Mouse (Mus musculus) limb, embryonic 13.5 days (tissue): ENCODE measurements at regions not wholly inside any gene's neighbourhood (a gene's known extent, or its start where the extent isn't known, plus 50 kb on each side); places are given as distances from the start of the nearest gene placed in this dataset.

ENCODE experiments used
- ATAC-seq: fragments of 200-750 bp; cut with Nextera tagmentation; 2 replicates; pipeline ENCODE4 v1.8.0; 2017; ENCODE audit warnings: low read depth, moderate number of reproducible peaks, moderate TSS enrichment; ENCODE audit not compliant: low FRiP score
- H3K27ac ChIP-seq: fragments of 300-500 bp; sonication (generic); 2 replicates; pipeline ENCODE4 v1.5.1; 2015; ENCODE audit warnings: inconsistent platforms, mild to moderate bottlenecking, moderate library complexity
- H3K27me3 ChIP-seq: fragments of 300-500 bp; sonication (generic); 2 replicates; pipeline ENCODE4 v1.6.1; 2015; ENCODE audit warnings: mild to moderate bottlenecking, inconsistent platforms
- H3K36me3 ChIP-seq: fragments of 300-500 bp; sonication (generic); 2 replicates; pipeline ENCODE4 v1.6.1; 2015; ENCODE audit warnings: inconsistent platforms, mild to moderate bottlenecking, moderate library complexity
- H3K4me1 ChIP-seq: fragments of 300-500 bp; sonication (generic); 2 replicates; pipeline ENCODE4 v1.6.1; 2015; ENCODE audit warnings: inconsistent platforms
- H3K4me2 ChIP-seq: fragments of 300-500 bp; sonication (generic); replicated peaks from 2 replicates; pipeline ENCODE4 v1.6.1; 2015; ENCODE audit warnings: inconsistent platforms, mild to moderate bottlenecking, moderate library complexity
- H3K4me3 ChIP-seq: fragments of 300-500 bp; sonication (generic); 2 replicates; pipeline ENCODE4 v1.5.1; 2015; ENCODE audit warnings: moderate library complexity, mild to moderate bottlenecking, inconsistent platforms
- H3K9ac ChIP-seq: fragments of 300-500 bp; sonication (generic); 2 replicates; pipeline ENCODE4 v1.6.1; 2015; ENCODE audit warnings: mild to moderate bottlenecking, inconsistent platforms
- H3K9me3 ChIP-seq: fragments of 300-500 bp; sonication (generic); 2 replicates; pipeline ENCODE4 v1.6.1; 2016; ENCODE audit warnings: inconsistent platforms
- WGBS: fragments of 180-500 bp; shearing (Covaris S2); methylation state at CpG from one replicate; pipeline ENCODE4 v1.1.7; 2015; 5-methylcytosine and 5-hydroxymethylcytosine counted together

GRCm38 (mm10) chr5:53363898-53364297, 97.0 kb downstream of the Smim20 start:
- Histone ChIP-seq H3K4me3 (no peak overlapping the region), H3K36me3 (no peaks in the 10 kb centered on the region), H3K27me3 (0 out of 2 replicates have a peak, but pooled peaks cover 4% of the 10 kb centered on the region), H3K9ac (no peak overlapping the region), H3K4me2 (no peak overlapping the region), H3K4me1 (peaks cover 19% of the 10 kb centered on the region), H3K9me3 (peaks cover 5% of the 10 kb centered on the region; the same call in 1 of the 2 replicates), H3K27ac (no peak overlapping the region)
- WGBS: 77% methylated on average over 8 of the region's 8 CpGs
- no peak for ATAC-seq

DNA sequence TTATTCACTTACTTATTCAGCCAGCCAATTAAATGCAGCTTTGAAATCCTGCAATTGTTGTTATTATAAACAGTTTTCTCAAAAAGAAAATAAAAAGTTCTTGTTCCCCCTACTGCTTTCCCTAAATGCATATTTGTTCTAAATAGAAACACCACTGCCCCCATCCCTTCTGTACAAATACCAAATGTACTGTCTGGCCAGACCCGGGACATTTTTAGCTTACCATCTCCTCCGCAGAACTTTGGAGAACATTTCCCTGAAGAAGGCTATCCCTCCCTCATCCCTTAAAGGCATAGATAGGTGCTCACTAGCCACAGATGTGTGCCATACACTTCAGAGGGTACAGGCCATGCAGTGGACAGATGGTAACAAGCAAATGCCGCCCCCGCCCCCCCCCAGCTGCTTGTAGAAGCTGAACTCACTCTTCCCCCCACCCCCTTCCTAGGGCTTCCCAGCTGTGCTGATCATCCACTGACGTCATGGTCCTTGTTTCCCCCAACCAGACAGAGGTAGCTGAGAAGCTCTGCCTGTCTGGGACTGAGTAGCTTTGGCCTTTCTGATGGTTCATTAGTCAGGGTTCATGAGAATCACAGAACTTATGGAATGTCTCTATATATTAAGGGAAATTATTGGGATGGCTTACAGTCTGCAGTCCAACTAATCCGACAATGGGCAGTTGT, 98.9 kb upstream of the Rbpj start:
- Histone ChIP-seq H3K27me3 (peaks cover 3% of the 10 kb centered on the region; the same call in 1 of the 2 replicates), H3K4me3 (no peak overlapping the region), H3K9me3 (peaks cover 5% of the 10 kb centered on the region; the same call in 1 of the 2 replicates), H3K27ac (no peak overlapping the region), H3K4me1 (peaks cover 19% of the 10 kb centered on the region), H3K36me3 (no peaks in the 10 kb centered on the region), H3K4me2 (no peak overlapping the region), H3K9ac (no peak overlapping the region)
- no peak for ATAC-seq
- 61% methylated on average over 6 of the region's 6 CpGs for WGBS

- 93% methylated on average over 7 of the region's 7 CpGs for WGBS
- H3K36me3 ChIP-seq: no peaks in the 10 kb centered on the region
Measured at GRCm38 (mm10) chr5:53370272-53370671, 95.7 kb upstream of the Rbpj start.

GRCm38 (mm10) chr5:53371638-53372037, 94.3 kb upstream of the Rbpj start:
- Histone ChIP-seq H3K36me3 (no peaks in the 10 kb centered on the region), H3K9me3 (peaks cover 5% of the 10 kb centered on the region; the same call in 1 of the 2 replicates), H3K27ac (no peak overlapping the region), H3K27me3 (peaks cover 17% of the 10 kb centered on the region), H3K4me1 (peaks cover 29% of the 10 kb centered on the region), H3K4me3 (no peak overlapping the region), H3K4me2 (no peak overlapping the region), H3K9ac (no peak overlapping the region)
- WGBS: 85% methylated on average over 3 of the region's 3 CpGs
- no peak for ATAC-seq

More at GRCm38 (mm10) chr5:53370272-53370671, 95.7 kb upstream of the Rbpj start:
- ATAC-seq: no peak
- Histone ChIP-seq H3K4me1 (peaks cover 25% of the 10 kb centered on the region), H3K4me2 (no peak overlapping the region), H3K9ac (no peak overlapping the region), H3K27me3 (peaks cover 16% of the 10 kb centered on the region), H3K9me3 (peaks cover 5% of the 10 kb centered on the region; the same call in 1 of the 2 replicates), H3K27ac (no peak overlapping the region), H3K4me3 (no peak overlapping the region)

GRCm38 (mm10) chr5:53373315-53373714, 92.6 kb upstream of the Rbpj start:
- Histone ChIP-seq H3K4me3 (no peak overlapping the region), H3K36me3 (no peaks in the 10 kb centered on the region), H3K27me3 (peaks cover 25% of the 10 kb centered on the region), H3K9ac (no peak overlapping the region), H3K9me3 (peaks cover 3% of the 10 kb centered on the region; the same call in 1 of the 2 replicates), H3K4me1 (peaks cover 40% of the 10 kb centered on the region), H3K4me2 (no peak overlapping the region), H3K27ac (no peak overlapping the region)
- no peak for ATAC-seq
- 30% methylated on average over 2 of the region's 2 CpGs for WGBS

GRCm38 (mm10) chr5:53376856-53377255, 89.1 kb upstream of the Rbpj start:
- Histone ChIP-seq H3K9ac (no peak overlapping the region), H3K36me3 (no peaks in the 10 kb centered on the region), H3K9me3 (no peaks in the 10 kb centered on the region), H3K27ac (peak overlapping the region; percentile 45; the same call in 1 of the 2 replicates), H3K4me1 (peaks cover 75% of the 10 kb centered on the region), H3K4me3 (no peak overlapping the region), H3K27me3 (peaks cover 43% of the 10 kb centered on the region), H3K4me2 (peak overlapping the region; percentile 25; the same call in 1 of the 2 replicates)
- no peak; the same call in 1 of the 2 replicates for ATAC-seq
- 6% methylated on average over 7 of the region's 7 CpGs for WGBS

GRCm38 (mm10) chr5:53377698-53378097, 88.3 kb upstream of the Rbpj start:
- 0 out of 2 replicates have a peak overlapping the region, but pooled peaks have one; percentile 45 for H3K27ac ChIP-seq
- no peaks in the 10 kb centered on the region for H3K9me3 ChIP-seq
- H3K4me2 ChIP-seq: no peak overlapping the region
- peaks cover 51% of the 10 kb centered on the region for H3K27me3 ChIP-seq
- no peaks in the 10 kb centered on the region for H3K36me3 ChIP-seq
- H3K9ac ChIP-seq: no peak overlapping the region
- H3K4me3 ChIP-seq: no peak overlapping the region
- H3K4me1 ChIP-seq: peaks cover 81% of the 10 kb centered on the region
- ATAC-seq: no peak
- 79% methylated on average over 2 of the region's 2 CpGs for WGBS

DNA sequence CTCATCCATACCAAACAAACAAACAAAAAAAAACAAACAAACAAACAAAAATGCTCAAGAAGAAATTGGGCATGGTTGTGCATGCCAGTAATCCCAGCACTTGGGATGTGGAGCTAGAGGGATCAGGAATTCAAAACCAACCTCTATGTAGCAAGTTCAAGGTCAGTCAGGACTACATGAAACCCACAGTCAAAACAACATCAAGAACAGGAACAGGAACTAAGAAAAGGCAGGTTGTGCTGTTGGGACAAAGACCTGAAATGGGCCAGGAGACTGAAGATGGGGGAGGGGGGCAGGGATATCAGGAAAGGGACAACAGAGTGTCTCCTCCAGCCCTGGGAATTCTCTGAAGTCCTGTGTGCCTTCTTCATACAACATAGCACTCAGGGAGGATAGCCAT, 87.8 kb upstream of the Rbpj start:
- H3K27me3 ChIP-seq: peaks cover 55% of the 10 kb centered on the region
- ATAC-seq: no peak
- H3K9ac ChIP-seq: no peak overlapping the region
- no peak overlapping the region for H3K4me3 ChIP-seq
- no peaks in the 10 kb centered on the region for H3K36me3 ChIP-seq
- H3K4me2 ChIP-seq: no peak overlapping the region
- no peaks in the 10 kb centered on the region for H3K9me3 ChIP-seq
- H3K27ac ChIP-seq: no peak overlapping the region
- H3K4me1 ChIP-seq: peaks cover 81% of the 10 kb centered on the region

DNA sequence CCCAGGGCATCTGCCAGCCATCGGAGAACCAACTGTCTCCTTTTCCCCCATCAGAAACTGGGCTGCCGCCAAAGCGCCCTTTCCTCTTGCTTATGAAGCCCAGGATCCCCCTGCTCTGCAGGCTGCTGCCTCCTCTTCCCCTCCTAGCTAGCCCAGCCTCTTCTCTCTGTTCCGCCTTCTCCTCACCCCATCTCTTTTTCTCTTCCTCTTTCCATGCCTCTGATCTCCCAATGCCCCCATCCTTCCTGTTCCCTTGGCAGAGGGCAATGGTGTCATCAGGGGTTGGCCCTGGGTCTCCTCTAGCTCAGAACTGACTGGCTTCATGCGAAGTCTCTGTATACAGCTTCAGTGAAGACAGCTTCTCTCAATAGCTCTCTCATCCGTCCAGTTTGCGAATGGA, 87.4 kb upstream of the Rbpj start:
- no peak overlapping the region for H3K4me3 ChIP-seq
- no peak overlapping the region for H3K9ac ChIP-seq
- H3K4me2 ChIP-seq: peak overlapping the region; percentile 49; the same call in 1 of the 2 replicates
- no peak for ATAC-seq
- H3K27me3 ChIP-seq: peaks cover 58% of the 10 kb centered on the region
- WGBS: 86% methylated on average over 7 of the region's 7 CpGs
- no peaks in the 10 kb centered on the region for H3K36me3 ChIP-seq
- peaks cover 76% of the 10 kb centered on the region for H3K4me1 ChIP-seq
- H3K9me3 ChIP-seq: no peaks in the 10 kb centered on the region
- H3K27ac ChIP-seq: no peak overlapping the region

- Histone ChIP-seq H3K27ac (peak overlapping the region; percentile 77), H3K36me3 (no peaks in the 10 kb centered on the region), H3K27me3 (peaks cover 57% of the 10 kb centered on the region), H3K9me3 (no peaks in the 10 kb centered on the region), H3K9ac (no peak overlapping the region), H3K4me3 (0 out of 2 replicates have a peak overlapping the region, but pooled peaks have one; percentile 7), H3K4me1 (peaks cover 74% of the 10 kb centered on the region), H3K4me2 (peak overlapping the region; percentile 49)
- peak; percentile 77 for ATAC-seq
- WGBS: 4% methylated on average over 17 of the region's 17 CpGs
Measured at GRCm38 (mm10) chr5:53379612-53380011, 86.3 kb upstream of the Rbpj start.

GRCm38 (mm10) chr5:53380203-53380602, 85.7 kb upstream of the Rbpj start:
- peak; percentile 21 for ATAC-seq
- Histone ChIP-seq H3K27ac (peak overlapping the region; percentile 77; the same call in 1 of the 2 replicates), H3K9ac (no peak overlapping the region), H3K4me3 (no peak overlapping the region), H3K9me3 (no peaks in the 10 kb centered on the region), H3K4me2 (peak overlapping the region; percentile 49; the same call in 1 of the 2 replicates), H3K36me3 (no peaks in the 10 kb centered on the region), H3K4me1 (peaks cover 71% of the 10 kb centered on the region), H3K27me3 (peaks cover 52% of the 10 kb centered on the region)
- 6% methylated on average over 3 of the region's 3 CpGs for WGBS

DNA sequence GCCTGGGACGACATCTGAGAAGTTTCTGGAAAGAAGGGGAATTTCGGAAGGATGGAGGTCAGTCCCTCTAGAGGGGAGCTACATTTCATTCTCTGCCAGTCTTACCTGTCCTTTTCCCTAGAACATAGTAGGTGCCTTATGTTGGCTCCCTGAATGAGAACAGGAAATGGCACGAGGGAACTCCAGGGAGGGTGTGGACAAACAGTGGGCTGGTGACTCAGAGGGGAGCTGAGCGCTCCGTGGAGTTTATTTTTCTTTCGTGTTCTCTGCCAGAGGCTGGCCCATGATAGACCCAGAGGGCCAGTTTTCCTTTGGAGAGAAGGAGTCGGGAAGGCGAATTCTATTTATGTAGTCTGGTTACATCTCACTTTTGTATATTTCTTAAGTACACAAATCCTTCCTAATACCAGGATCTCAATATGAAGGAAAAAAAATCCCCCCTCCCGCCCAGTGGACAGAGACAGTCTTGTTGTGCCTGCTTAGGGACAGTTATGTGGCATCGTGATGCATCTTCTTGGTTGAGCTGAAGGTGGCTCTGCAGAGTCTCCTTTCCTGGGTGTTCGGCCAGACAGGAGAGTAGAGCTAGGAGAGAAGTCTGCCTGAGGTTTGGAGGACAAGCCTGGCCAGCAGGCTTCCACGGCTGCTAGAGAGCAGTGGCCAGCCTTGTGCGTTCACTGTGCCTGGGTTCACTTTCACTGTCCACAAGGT, 84.3 kb upstream of the Rbpj start:
- no peak overlapping the region for H3K4me2 ChIP-seq
- no peak for ATAC-seq

More for the DNA sequence above, 84.3 kb upstream of the Rbpj start:
- H3K9me3 ChIP-seq: no peaks in the 10 kb centered on the region
- no peaks in the 10 kb centered on the region for H3K36me3 ChIP-seq
- H3K9ac ChIP-seq: no peak overlapping the region
- H3K4me1 ChIP-seq: peaks cover 58% of the 10 kb centered on the region
- H3K27me3 ChIP-seq: peaks cover 50% of the 10 kb centered on the region
- no peak overlapping the region for H3K27ac ChIP-seq
- H3K4me3 ChIP-seq: no peak overlapping the region
- WGBS: 57% methylated on average over 13 of the region's 13 CpGs
